Mouse (Mus musculus) megakaryocyte, adult 5-6 weeks (primary cell): Measurements from ENCODE around the gene Gm1113. TPM values are rescaled to one million over a fixed set of nuclear protein-coding genes. Genes with fewer than 3 reads are reported as not detected.
A peak's percentile ranks its signal among the peaks of the same experiment; 100 is the strongest.

ENCODE experiments used
- ATAC-seq: 2 replicates; pipeline ENCODE4 v1.8.0; 2016; ENCODE audit warnings: mild to moderate bottlenecking, inconsistent platforms; ENCODE audit not compliant: poor library complexity, severe bottlenecking
- total RNA-seq, 2 experiments: library from RNA; stranded (forward) in 1 of 2; stranded (reverse) in 1 of 2; fragments of 153-499, 151-499 nt in 1 of 2; fragments of 221-1000, 200-1000 nt in 1 of 2; gene quantifications; 2 replicates each; pipeline versions ENCODE4 v1.2.3 to v1.2.4; 2015 to 2017

The Gm1113 gene
- total RNA-seq, 2 experiments from 2014 or later, result not detected

- ATAC-seq, result no peak
Measured at GRCm38 (mm10) chr9:35482014-35482898, 35.8 kb downstream of the Gm1113 start.

GRCm38 (mm10) chr9:35479456-35479855 is 38.6 kb downstream of the Gm1113 start:
- ATAC-seq, result no peak

GRCm38 (mm10) chr9:35475394-35475793 is 42.7 kb downstream of the Gm1113 start:
- peak; percentile 35; the same call in 1 of the 2 replicates for ATAC-seq

GRCm38 (mm10) chr9:35474104-35474724 is 43.9 kb downstream of the Gm1113 start:
- ATAC-seq, result no peak

DNA sequence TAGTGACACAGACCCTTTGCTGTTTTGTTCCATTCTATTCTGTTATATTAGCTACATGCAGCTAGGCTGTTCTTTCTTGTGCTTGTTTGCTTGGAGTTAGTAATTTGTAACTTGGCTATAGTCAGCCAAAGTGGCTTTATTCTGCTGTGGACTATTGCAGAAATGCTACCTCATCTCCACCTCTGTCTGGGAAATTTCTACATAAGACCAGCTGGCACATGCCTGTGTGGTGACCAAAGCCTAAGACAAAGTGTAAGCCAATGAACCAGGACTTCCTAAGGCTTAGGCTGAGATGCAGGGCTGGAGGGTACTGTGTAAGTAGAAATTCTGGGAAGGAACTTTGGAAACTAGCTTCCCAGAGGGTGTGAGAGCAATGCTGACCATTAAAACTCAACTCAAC is 49.2 kb downstream of the Gm1113 start:
- no peak for ATAC-seq

- no peak for ATAC-seq
Measured at GRCm38 (mm10) chr9:35467264-35467817, 50.7 kb downstream of the Gm1113 start.

DNA sequence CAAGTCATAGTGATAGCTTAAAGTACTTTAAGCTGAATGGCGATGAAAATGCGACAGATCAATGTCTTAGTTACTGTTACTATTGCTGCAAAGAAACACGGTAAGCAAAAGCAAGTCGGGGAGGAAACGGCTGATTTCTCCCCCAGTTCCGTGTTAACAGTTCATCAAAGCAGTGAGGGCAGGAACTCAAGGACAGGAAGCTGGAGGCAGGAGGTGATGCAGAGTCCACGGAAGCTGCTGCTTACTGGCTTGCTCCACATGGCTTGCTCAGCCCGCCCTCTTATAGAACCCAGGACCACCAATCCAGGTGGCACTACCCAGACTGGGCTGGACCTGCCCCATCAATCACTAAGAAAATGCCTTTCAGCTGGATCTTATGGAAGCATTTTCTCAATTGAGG is 58.5 kb downstream of the Gm1113 start:
- no peak for ATAC-seq

Other genes with a start within 250 kb of the Gm1113 start
- gene Cdon, start 97.1 kb downstream of the Gm1113 start, total RNA-seq (2015), result 0.65 and 1.8 TPM in 2 replicates
- 0.65 and 2.3 TPM in 2 replicates for gene Cdon, start 97.1 kb downstream of the Gm1113 start, total RNA-seq (2017)
- 0.09 and 0.11 TPM in 2 replicates for gene Ddx25, start 40.3 kb upstream of the Gm1113 start, total RNA-seq (2015)
- 0.04 TPM in 1 of 2 replicates, not detected in the other for gene Ddx25, start 40.3 kb upstream of the Gm1113 start, total RNA-seq (2017)
- gene Pus3, start 40.3 kb upstream of the Gm1113 start, total RNA-seq (2015), result 9.8 and 12.2 TPM in 2 replicates
- gene Pus3, start 40.3 kb upstream of the Gm1113 start, total RNA-seq (2017), result 14.0 and 14.6 TPM in 2 replicates
- 0.51 and 0.75 TPM in 2 replicates for gene Pate2, start 52.0 kb upstream of the Gm1113 start, total RNA-seq (2015)
- gene Pate2, start 52.0 kb upstream of the Gm1113 start, total RNA-seq (2017), result not detected in 2 replicates
- 15.7 and 20.1 TPM in 2 replicates for gene Hyls1, start 52.1 kb upstream of the Gm1113 start, total RNA-seq (2015)
- gene Hyls1, start 52.1 kb upstream of the Gm1113 start, total RNA-seq (2017), result 17.5 and 20.6 TPM in 2 replicates
- gene Pate4, start 93.7 kb upstream of the Gm1113 start, total RNA-seq (2015), result not detected in 2 replicates
- gene Pate4, start 93.7 kb upstream of the Gm1113 start, total RNA-seq (2017), result not detected in 2 replicates
- gene Pate3, start 129.9 kb upstream of the Gm1113 start, total RNA-seq (2015), result not detected in 2 replicates
- not detected in 2 replicates for gene Pate3, start 129.9 kb upstream of the Gm1113 start, total RNA-seq (2017)
- gene Pate1, start 169.1 kb upstream of the Gm1113 start, total RNA-seq (2015), result not detected in 2 replicates
- gene Pate1, start 169.1 kb upstream of the Gm1113 start, total RNA-seq (2017), result not detected in 2 replicates
- not detected in 2 replicates for gene Gm17677, start 222.8 kb upstream of the Gm1113 start, total RNA-seq (2015)
- gene Gm17677, start 222.8 kb upstream of the Gm1113 start, total RNA-seq (2017), result not detected in 2 replicates